Mouse (Mus musculus) cortical plate, adult 2 months (tissue): ENCODE measurements around the gene Adamts20.

Experiments
- CTCF ChIP-seq: fragments of 200-500 bp; IDR thresholded peaks from 2 replicates; pipeline ENCODE4 v1.5.1; 2011; ENCODE audit warnings: mild to moderate bottlenecking, control low read depth, low read length; ENCODE audit not compliant: insufficient read depth; ENCODE audit errors: extremely low read depth
- POLR2A ChIP-seq: fragments of 200-500 bp; IDR thresholded peaks from 2 replicates; pipeline ENCODE4 v1.6.1; 2011; ENCODE audit warnings: mild to moderate bottlenecking, low read length, control low read depth; ENCODE audit not compliant: insufficient read depth; ENCODE audit errors: extremely low read depth

- no peak for TF ChIP-seq CTCF
- TF ChIP-seq POLR2A: no peak
Observed at GRCm38 (mm10) chr15:94428726-94429125, 36.5 kb downstream of the Adamts20 start.
